Mouse (Mus musculus) brain, embryonic 18.5 days (tissue): Measurements from ENCODE around the gene Gm11595.
"Not testable (repeated sequence)": the region's sequence is repeated elsewhere in the genome, so short reads cannot be mapped to it uniquely, and the experiment has no call there.

Experiments used
- DNase-seq: peaks from one replicate; pipeline ENCODE4 v3.0.0-alpha.2; 2012; ENCODE audit warnings: low read depth, low spot score

Gm11595 gene

GRCm38 (mm10) chr11:99772813-99773212 lies at the start of gene Gm11595:
TSS of gene Gm11595 (minus strand) at chr11:99772913.
- not testable (repeated sequence) for DNase-seq

- DNase-seq, result not testable (repeated sequence)
Observed at GRCm38 (mm10) chr11:99815566-99815965, 42.9 kb upstream of the Gm11595 start, which contains the start of gene Gm11564. TSS of gene Gm11564 (minus strand) at chr11:99815666.

GRCm38 (mm10) chr11:99809792-99810191 lies 37.1 kb upstream of the Gm11595 start, which contains the start of gene Krtap4-13:
TSS of gene Krtap4-13 (minus strand) at chr11:99809892.
- not testable (repeated sequence) for DNase-seq

GRCm38 (mm10) chr11:99804346-99804745 lies 31.6 kb upstream of the Gm11595 start, which contains the start of gene Gm11554:
TSS of gene Gm11554 (minus strand) at chr11:99804446.
- DNase-seq, result not testable (repeated sequence)

GRCm38 (mm10) chr11:99798832-99799231 lies 26.1 kb upstream of the Gm11595 start, which contains the start of gene Gm11569:
TSS of gene Gm11569 (minus strand) at chr11:99798932.
- DNase-seq, result not testable (repeated sequence)

- DNase-seq, result no peak
Observed at GRCm38 (mm10) chr11:99793367-99793766, 20.7 kb upstream of the Gm11595 start, which contains the start of gene Gm11596. TSS of gene Gm11596 (minus strand) at chr11:99793467.

- not testable (repeated sequence) for DNase-seq
Observed at GRCm38 (mm10) chr11:99784900-99785299, 12.2 kb upstream of the Gm11595 start, which contains the start of gene Krtap4-9. TSS of gene Krtap4-9 (plus strand) at chr11:99785200.

GRCm38 (mm10) chr11:99780604-99781003 lies 7.9 kb upstream of the Gm11595 start, which contains the start of gene Krtap4-8:
TSS of gene Krtap4-8 (minus strand) at chr11:99780704.
- DNase-seq, result no peak

- no peak for DNase-seq
Observed at GRCm38 (mm10) chr11:99778401-99778800, 5.7 kb upstream of the Gm11595 start.

- DNase-seq, result no peak
Observed at GRCm38 (mm10) chr11:99768410-99768809, 4.3 kb downstream of the Gm11595 start.

- DNase-seq, result no peak
Observed at GRCm38 (mm10) chr11:99758877-99759276, 13.8 kb downstream of the Gm11595 start.

- DNase-seq, result no peak
Observed at GRCm38 (mm10) chr11:99743985-99744384, 28.7 kb downstream of the Gm11595 start.

- no peak for DNase-seq
Observed at GRCm38 (mm10) chr11:99734190-99734589, 38.5 kb downstream of the Gm11595 start, which contains the start of gene Gm14180. TSS of gene Gm14180 (minus strand) at chr11:99734290.

GRCm38 (mm10) chr11:99724061-99724460 lies 48.7 kb downstream of the Gm11595 start:
- DNase-seq, result no peak
